Mouse (Mus musculus): Measurements from ENCODE around the gene Syngr3. TPM values are rescaled to one million over a fixed set of nuclear protein-coding genes. Genes with fewer than 3 reads are reported as not detected.

The Syngr3 gene
- polyA plus RNA-seq, 1 experiment from 2014 or later = 0.11 TPM

GRCm38 (mm10) chr17:24640581-24640980 lies 49.2 kb downstream of the Syngr3 start:
- H3K4me2 ChIP-seq (ENCODE audit: low read depth, low read length) = no peak overlapping the region
- H3K27me3 ChIP-seq (ENCODE audit: insufficient read depth, low read length) = no peaks in the 10 kb centered on the region
- WGBS (ENCODE audit: insufficient replicate concordance) = 87% methylated on average over 15 of the region's 15 CpGs
- H3K4me1 ChIP-seq (ENCODE audit: insufficient read depth) = peaks cover 21% of the 10 kb centered on the region
- no peak overlapping the region for H3K27ac ChIP-seq (ENCODE audit: low read depth)
- no peak overlapping the region for H3K9ac ChIP-seq (replicated peaks)
- ATAC-seq = no peak
- DNase-seq = no peak
- peaks cover 5% of the 10 kb centered on the region; the same call in 1 of the 2 replicates for H3K36me3 ChIP-seq (replicated peaks; ENCODE audit: insufficient read depth, low read length)
- no peak overlapping the region for H3K4me3 ChIP-seq (ENCODE audit: low read depth, low read length)
- TF ChIP-seq CTCF (IDR thresholded peaks at IDR 0.05; ENCODE audit: low read depth) (no peak), EP300 (IDR thresholded peaks at IDR 0.05; ENCODE audit: low read depth) (no peak)
- H3K9me3 ChIP-seq (ENCODE audit: low read length) = no peaks in the 10 kb centered on the region

GRCm38 (mm10) chr17:24640119-24640518 lies 49.6 kb downstream of the Syngr3 start:
- TF ChIP-seq CTCF (IDR thresholded peaks at IDR 0.05; ENCODE audit: low read depth) = no peak
- TF ChIP-seq EP300 (IDR thresholded peaks at IDR 0.05; ENCODE audit: low read depth) = no peak
- Histone ChIP-seq H3K27me3 (ENCODE audit: insufficient read depth, low read length) (no peaks in the 10 kb centered on the region), H3K4me3 (ENCODE audit: low read depth, low read length) (no peak overlapping the region), H3K9me3 (ENCODE audit: low read length) (no peaks in the 10 kb centered on the region), H3K4me1 (ENCODE audit: insufficient read depth) (peaks cover 17% of the 10 kb centered on the region), H3K4me2 (ENCODE audit: low read depth, low read length) (no peak overlapping the region), H3K9ac (replicated peaks) (no peak overlapping the region), H3K36me3 (replicated peaks; ENCODE audit: insufficient read depth, low read length) (peaks cover 5% of the 10 kb centered on the region; the same call in 1 of the 2 replicates), H3K27ac (ENCODE audit: low read depth) (no peak overlapping the region)
- 82% methylated on average over 7 of the region's 7 CpGs for WGBS (ENCODE audit: insufficient replicate concordance)
- ATAC-seq (no peak), DNase-seq (no peak)

- Histone ChIP-seq H3K9me3 (ENCODE audit: low read length) (no peaks in the 10 kb centered on the region), H3K4me1 (ENCODE audit: insufficient read depth) (peaks cover 13% of the 10 kb centered on the region), H3K36me3 (replicated peaks; ENCODE audit: insufficient read depth, low read length) (peaks cover 5% of the 10 kb centered on the region; the same call in 1 of the 2 replicates), H3K27ac (ENCODE audit: low read depth) (no peak overlapping the region; the same call in 1 of the 2 replicates), H3K4me3 (ENCODE audit: low read depth, low read length) (no peak overlapping the region), H3K9ac (replicated peaks) (no peak overlapping the region), H3K4me2 (ENCODE audit: low read depth, low read length) (no peak overlapping the region), H3K27me3 (ENCODE audit: insufficient read depth, low read length) (no peaks in the 10 kb centered on the region)
- DNase-seq (no peak), ATAC-seq (no peak)
- 71% methylated on average over 5 of the region's 5 CpGs for WGBS (ENCODE audit: insufficient replicate concordance)
- TF ChIP-seq EP300 (IDR thresholded peaks at IDR 0.05; ENCODE audit: low read depth) = no peak
- no peak for TF ChIP-seq CTCF (IDR thresholded peaks at IDR 0.05; ENCODE audit: low read depth)
Observed at GRCm38 (mm10) chr17:24639571-24639988, 50.2 kb downstream of the Syngr3 start.

GRCm38 (mm10) chr17:24638840-24639239 lies 50.9 kb downstream of the Syngr3 start:
- Histone ChIP-seq H3K36me3 (replicated peaks; ENCODE audit: insufficient read depth, low read length) (peaks cover 5% of the 10 kb centered on the region; the same call in 1 of the 2 replicates), H3K27ac (ENCODE audit: low read depth) (no peak overlapping the region), H3K9me3 (ENCODE audit: low read length) (no peaks in the 10 kb centered on the region), H3K9ac (replicated peaks) (no peak overlapping the region), H3K4me3 (ENCODE audit: low read depth, low read length) (no peak overlapping the region), H3K4me2 (ENCODE audit: low read depth, low read length) (no peak overlapping the region), H3K4me1 (ENCODE audit: insufficient read depth) (peaks cover 7% of the 10 kb centered on the region; the same call in 1 of the 2 replicates), H3K27me3 (ENCODE audit: insufficient read depth, low read length) (no peaks in the 10 kb centered on the region)
- 61% methylated on average over 9 of the region's 9 CpGs for whole genome bisulfite sequencing (ENCODE audit: insufficient replicate concordance)
- ATAC-seq (peak; percentile 35; the same call in 1 of the 2 replicates), DNase-seq (no peak)
- TF ChIP-seq EP300 (IDR thresholded peaks at IDR 0.05; ENCODE audit: low read depth) (no peak), CTCF (IDR thresholded peaks at IDR 0.05; ENCODE audit: low read depth) (no peak)

- Histone ChIP-seq H3K4me1 (ENCODE audit: insufficient read depth) (peaks cover 9% of the 10 kb centered on the region), H3K36me3 (replicated peaks; ENCODE audit: insufficient read depth, low read length) (peaks cover 5% of the 10 kb centered on the region; the same call in 1 of the 2 replicates), H3K9ac (replicated peaks) (no peak overlapping the region), H3K27ac (ENCODE audit: low read depth) (no peak overlapping the region), H3K4me3 (ENCODE audit: low read depth, low read length) (no peak overlapping the region), H3K9me3 (ENCODE audit: low read length) (no peaks in the 10 kb centered on the region), H3K27me3 (ENCODE audit: insufficient read depth, low read length) (no peaks in the 10 kb centered on the region), H3K4me2 (ENCODE audit: low read depth, low read length) (no peak overlapping the region)
- ATAC-seq (no peak), DNase-seq (no peak)
- TF ChIP-seq CTCF (IDR thresholded peaks at IDR 0.05; ENCODE audit: low read depth) = no peak
- no peak for TF ChIP-seq EP300 (IDR thresholded peaks at IDR 0.05; ENCODE audit: low read depth)
- WGBS (ENCODE audit: insufficient replicate concordance) = 75% methylated on average over 4 of the region's 4 CpGs
Observed at GRCm38 (mm10) chr17:24638214-24638613, 51.5 kb downstream of the Syngr3 start.

GRCm38 (mm10) chr17:24636781-24637481 lies 52.8 kb downstream of the Syngr3 start:
- no peak overlapping the region for H3K4me2 ChIP-seq (ENCODE audit: low read depth, low read length)
- no peak for ATAC-seq

More at GRCm38 (mm10) chr17:24636781-24637481, 52.8 kb downstream of the Syngr3 start:
- H3K27me3 ChIP-seq (ENCODE audit: insufficient read depth, low read length) = no peaks in the 10 kb centered on the region
- WGBS (ENCODE audit: insufficient replicate concordance) = 63% methylated on average over 5 of the region's 5 CpGs
- H3K4me3 ChIP-seq (ENCODE audit: low read depth, low read length) = no peak overlapping the region
- TF ChIP-seq EP300 (IDR thresholded peaks at IDR 0.05; ENCODE audit: low read depth) (no peak), CTCF (IDR thresholded peaks at IDR 0.05; ENCODE audit: low read depth) (no peak)
- DNase-seq = no peak
- peaks cover 15% of the 10 kb centered on the region for H3K4me1 ChIP-seq (ENCODE audit: insufficient read depth)
- H3K27ac ChIP-seq (ENCODE audit: low read depth) = no peak overlapping the region
- no peak overlapping the region for H3K9ac ChIP-seq (replicated peaks)
- no peaks in the 10 kb centered on the region for H3K9me3 ChIP-seq (ENCODE audit: low read length)
- H3K36me3 ChIP-seq (replicated peaks; ENCODE audit: insufficient read depth, low read length) = peaks cover 2% of the 10 kb centered on the region; the same call in 1 of the 2 replicates
